Mouse (Mus musculus): ENCODE measurements around the gene Rnf26.

DNA sequence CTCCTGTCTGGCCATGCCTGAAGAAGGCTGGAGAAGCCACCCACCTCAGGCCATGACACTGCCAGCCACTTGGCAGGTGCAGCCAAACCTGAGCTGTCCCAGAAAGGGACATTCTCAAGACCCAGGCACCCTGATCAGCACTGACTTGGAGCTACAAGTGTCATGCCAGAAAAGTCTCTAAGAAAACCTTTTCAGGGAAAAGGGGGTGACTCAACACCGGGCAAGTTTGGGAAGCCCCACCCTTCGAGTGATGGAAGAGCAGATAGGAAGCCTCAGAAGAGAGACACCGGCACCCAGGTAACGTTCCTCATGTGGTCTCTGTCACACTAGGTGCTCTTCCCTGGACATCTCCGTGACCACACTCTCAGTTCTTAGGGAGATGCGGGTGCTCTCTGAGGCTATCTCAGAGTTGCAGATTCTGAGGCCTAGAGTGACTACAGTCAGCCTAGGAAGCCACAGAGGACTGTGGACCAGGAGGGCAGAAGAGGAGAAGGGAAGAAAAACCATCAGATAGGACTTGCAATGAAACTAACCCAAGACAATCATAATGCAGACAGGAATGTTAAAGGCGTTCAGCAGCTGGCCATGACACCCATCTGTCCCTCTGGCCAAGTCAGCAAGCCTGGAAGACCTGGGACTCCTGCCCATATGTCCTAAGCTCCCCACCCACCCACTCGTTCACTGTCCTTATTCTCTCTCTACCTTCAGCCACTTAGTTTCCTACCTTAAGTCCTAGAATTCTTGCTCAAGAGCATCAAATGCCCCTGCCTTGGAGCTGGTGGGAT lies 63.7 kb downstream of the Rnf26 start:
- TF ChIP-seq CTCF (IDR thresholded peaks at IDR 0.05; ENCODE audit: extremely low read depth, insufficient read length, insufficient replicate concordance, low read depth, low read length) (no peak), POLR2A (IDR thresholded peaks at IDR 0.05; ENCODE audit: low read depth, low read length) (no peak)

Data from small intestine, adult 2 months (tissue).